Mouse (Mus musculus): Measurements from ENCODE around the gene Nipal1. TPM values are rescaled to one million over a fixed set of nuclear protein-coding genes. Genes with fewer than 3 reads are reported as not detected.

Gene Nipal1
- total RNA-seq (2012; rRNA removed), result not detected in 2 replicates
- total RNA-seq (2014; rRNA removed), result not detected in 2 replicates
- polyA plus RNA-seq (2012; ENCODE audit: insufficient read length, low read depth), result not detected in 2 replicates

DNA sequence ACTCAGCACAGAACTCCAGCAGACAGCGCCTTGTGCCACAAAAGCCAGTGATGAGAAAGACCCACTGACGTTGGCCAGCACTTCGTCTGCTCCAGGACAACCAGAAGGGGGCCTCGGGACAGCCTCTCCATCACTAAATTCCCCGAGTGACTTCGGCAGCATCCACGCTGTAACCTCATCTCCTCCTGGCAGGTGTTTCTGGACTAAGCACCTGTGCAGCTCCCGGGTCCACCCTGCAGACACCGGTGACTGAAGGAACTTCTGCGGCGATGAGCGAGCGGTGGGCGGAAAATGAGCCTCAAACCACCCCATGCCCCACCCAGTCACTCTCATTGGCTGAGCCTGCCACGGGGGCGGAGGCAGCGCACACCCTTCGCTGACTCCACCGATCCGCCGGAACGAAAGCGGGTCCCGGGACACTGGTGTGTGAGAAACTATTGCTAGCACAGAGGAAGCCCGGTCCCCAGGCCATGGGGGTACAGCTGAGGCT is at the start of gene Nipal1:
Nipal1 (plus strand) TSS at position 378 of the 490 bp plus-strand sequence.
- H3K36me3 ChIP-seq (replicated peaks in 1 of 2; ENCODE audit: control insufficient read depth in 1 of 2, insufficient read depth in 1 of 2, low read length in 1 of 2), result no peaks in the 10 kb centered on the region
- dilution Hi-C loops (cut with MboI; ENCODE audit: extremely low pct_ligation_motif_present, extremely low pct_unique_long_range_greater_than_20kb, low sequenced_read_pairs), result no loop called here
- H3K4me3 ChIP-seq (replicated peaks in 1 of 3; ENCODE audit: low read depth in 2 of 3, low read length in 2 of 3, poor library complexity in 1 of 3), result peak within 1 kb of the TSS; percentile 35 to 49 (median 48)
- H3K79me2 ChIP-seq (replicated peaks; ENCODE audit: control insufficient read depth, extremely low read depth, insufficient read depth, poor library complexity, severe bottlenecking), result no peaks in the 10 kb centered on the region
- peak; percentile 69 for DNase-seq (ENCODE audit: extremely low read depth)
- peak within 1 kb of the TSS; percentile 64 for H3K4me2 ChIP-seq (ENCODE audit: insufficient read depth, low read depth, poor library complexity, severe bottlenecking)
- H3K27ac ChIP-seq (ENCODE audit: insufficient read depth, low read depth), result no peak within 1 kb of the TSS
- peaks cover 18% of the 10 kb centered on the region for H3K27me3 ChIP-seq (replicated peaks)
- 0 out of 2 replicates have a peak, but pooled peaks have one; percentile 25 for TF ChIP-seq POLR2A (IDR thresholded peaks at IDR 0.05; ENCODE audit: low read depth, low read length)
- TF ChIP-seq IRF4 (IDR thresholded peaks at IDR 0.05; ENCODE audit: low read depth, low read length), result 0 out of 2 replicates have a peak, but pooled peaks have one; percentile 13
- TF ChIP-seq USF1 (IDR thresholded peaks at IDR 0.05; ENCODE audit: low read depth, low read length), result 0 out of 2 replicates have a peak, but pooled peaks have one; percentile 21
- TF ChIP-seq ELF1 (IDR thresholded peaks at IDR 0.05; ENCODE audit: low read depth, low read length), result 0 out of 2 replicates have a peak, but pooled peaks have one; percentile 15
- TF ChIP-seq CHD1 (IDR thresholded peaks at IDR 0.05; ENCODE audit: low read depth, low read length), result no peak
- no peak for TF ChIP-seq RAD21 (IDR thresholded peaks at IDR 0.05; ENCODE audit: low read depth, low read length)
- peaks cover 3 to 17% of the 10 kb centered on the region in 2 experiments; a peak in 2 of 4 replicates for H3K4me1 ChIP-seq (ENCODE audit: control insufficient read depth in 1 of 2, insufficient read depth in 2 of 2)
- no peak within 1 kb of the TSS for H3K9ac ChIP-seq (ENCODE audit: insufficient read depth, low read depth)
- in situ Hi-C loops (cut with MboI; ENCODE audit: low pct_ligation_motif_present, low pct_unique_long_range_greater_than_20kb, low sequenced_read_pairs), result no loop called here
- no peaks in the 10 kb centered on the region for H3K9me3 ChIP-seq (replicated peaks; ENCODE audit: low read length)

DNA sequence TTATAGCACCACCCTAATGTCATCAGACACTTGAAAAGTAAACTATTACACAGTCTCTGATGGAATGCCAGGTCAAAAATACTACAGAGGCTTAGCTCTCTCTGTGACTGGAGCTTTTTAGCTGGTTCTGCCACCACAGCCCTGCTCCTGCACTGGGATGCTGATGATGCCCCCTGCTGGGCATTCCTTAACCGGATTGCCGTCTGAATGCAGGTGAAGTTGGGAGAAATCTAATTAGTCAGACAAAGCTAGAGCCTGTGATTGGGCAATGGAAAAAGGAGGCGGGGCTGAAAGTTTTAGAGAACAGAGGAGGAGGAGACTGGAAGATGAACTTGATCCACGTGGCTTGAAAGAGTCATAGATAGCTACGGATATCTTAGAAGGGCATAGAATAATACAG is 46.6 kb upstream of the Nipal1 start:
- in situ Hi-C loops (cut with MboI; ENCODE audit: low pct_ligation_motif_present, low pct_unique_long_range_greater_than_20kb, low sequenced_read_pairs) (loop anchor here (25.0 kb wide), 1 partner anchor 239 kb away; no protein-coding TSS in a partner anchor), dilution Hi-C loops (cut with MboI; ENCODE audit: extremely low pct_ligation_motif_present, extremely low pct_unique_long_range_greater_than_20kb, low sequenced_read_pairs) (no loop called here)
- no peaks in the 10 kb centered on the region for H3K9me3 ChIP-seq (replicated peaks; ENCODE audit: low read length)
- TF ChIP-seq ETS1 (conservative IDR thresholded peaks at IDR 0.05; ENCODE audit: low read depth, low read length) (no peak), POLR2A (IDR thresholded peaks at IDR 0.05; ENCODE audit: low read depth, low read length) (no peak), PAX5 (IDR thresholded peaks at IDR 0.05; ENCODE audit: low read length) (no peak), CTCF (conservative IDR thresholded peaks at IDR 0.05 in 1 of 2, IDR thresholded peaks at IDR 0.05 in 1 of 2; ENCODE audit: low read depth in 2 of 2, low read length in 2 of 2) (peak in 1 of 2 experiments; percentile 77; a peak in 2 of 4 replicates), EP300 (IDR thresholded peaks at IDR 0.05; ENCODE audit: low read length) (no peak), MAZ (IDR thresholded peaks at IDR 0.05; ENCODE audit: low read depth, low read length) (no peak), HCFC1 (IDR thresholded peaks at IDR 0.05; ENCODE audit: low read depth, low read length) (no peak), MAX (IDR thresholded peaks at IDR 0.05; ENCODE audit: low read length) (no peak), TBP (conservative IDR thresholded peaks at IDR 0.05; ENCODE audit: low read depth, low read length) (no peak), SMC3 (IDR thresholded peaks at IDR 0.05; ENCODE audit: low read depth, low read length) (peak; percentile 70), SIN3A (IDR thresholded peaks at IDR 0.05; ENCODE audit: low read length) (no peak), RAD21 (IDR thresholded peaks at IDR 0.05; ENCODE audit: low read depth, low read length) (peak; percentile 48), NELFE (IDR thresholded peaks at IDR 0.05; ENCODE audit: low read depth, low read length) (no peak), POLR2AphosphoS2 (IDR thresholded peaks at IDR 0.05; ENCODE audit: low read depth, low read length) (no peak), MYC (IDR thresholded peaks at IDR 0.05; ENCODE audit: low read depth, low read length) (no peak), IRF4 (IDR thresholded peaks at IDR 0.05; ENCODE audit: low read depth, low read length) (no peak), ELF1 (IDR thresholded peaks at IDR 0.05; ENCODE audit: low read depth, low read length) (no peak), RCOR1 (conservative IDR thresholded peaks at IDR 0.05; ENCODE audit: low read depth, low read length) (no peak), E2F4 (IDR thresholded peaks at IDR 0.05; ENCODE audit: insufficient replicate concordance, low read depth, low read length) (no peak), TCF12 (IDR thresholded peaks at IDR 0.05; ENCODE audit: low read depth, low read length) (no peak), USF1 (IDR thresholded peaks at IDR 0.05; ENCODE audit: low read depth, low read length) (no peak), CHD2 (IDR thresholded peaks at IDR 0.05; ENCODE audit: low read length) (no peak), UBTF (IDR thresholded peaks at IDR 0.05; ENCODE audit: low read depth, low read length) (no peak), JUN (IDR thresholded peaks at IDR 0.05; ENCODE audit: insufficient read depth, low read depth, low read length) (no peak), MEF2A (IDR thresholded peaks at IDR 0.05; ENCODE audit: borderline replicate concordance, low read depth, low read length) (no peak), USF2 (conservative IDR thresholded peaks at IDR 0.05; ENCODE audit: low read depth, low read length) (no peak), CHD1 (IDR thresholded peaks at IDR 0.05; ENCODE audit: low read depth, low read length) (no peak)
- H3K4me2 ChIP-seq (ENCODE audit: insufficient read depth, low read depth, poor library complexity, severe bottlenecking), result no peak overlapping the region; the same call in 1 of the 2 replicates
- H3K9ac ChIP-seq (ENCODE audit: insufficient read depth, low read depth), result no peak overlapping the region
- no peaks in the 10 kb centered on the region for H3K27me3 ChIP-seq (replicated peaks)
- H3K4me1 ChIP-seq (ENCODE audit: control insufficient read depth in 1 of 2, insufficient read depth in 2 of 2), result peaks cover 0 to 6% of the 10 kb centered on the region in 2 experiments; a peak in 1 of 4 replicates
- H3K36me3 ChIP-seq (replicated peaks in 1 of 2; ENCODE audit: control insufficient read depth in 1 of 2, insufficient read depth in 1 of 2, low read length in 1 of 2), result no peaks in the 10 kb centered on the region
- no peaks in the 10 kb centered on the region for H3K79me2 ChIP-seq (replicated peaks; ENCODE audit: control insufficient read depth, extremely low read depth, insufficient read depth, poor library complexity, severe bottlenecking)
- H3K27ac ChIP-seq (ENCODE audit: insufficient read depth, low read depth), result no peak overlapping the region
- H3K4me3 ChIP-seq (replicated peaks in 1 of 3; ENCODE audit: low read depth in 2 of 3, low read length in 2 of 3, poor library complexity in 1 of 3), result no peak overlapping the region
- peak; percentile 84 for DNase-seq (ENCODE audit: extremely low read depth)

All from CH12.LX (cell line).